Mouse (Mus musculus) B cell, adult 2 months (primary cell): ENCODE results near the gene Hoxc9.

Experiments
- DNase-seq, 2 experiments: peaks; one replicate each; pipeline ENCODE4 v3.0.0; 2022

Hoxc9 gene

GRCm38 (mm10) chr15:102956906-102957305, 19.3 kb upstream of the Hoxc9 start:
- DNase-seq, result no peak

GRCm38 (mm10) chr15:102959663-102960191, 16.5 kb upstream of the Hoxc9 start:
- DNase-seq, result no peak

GRCm38 (mm10) chr15:102961728-102962127, 14.5 kb upstream of the Hoxc9 start:
- DNase-seq, result no peak

GRCm38 (mm10) chr15:102962492-102962891, 13.7 kb upstream of the Hoxc9 start:
- no peak for DNase-seq

- no peak for DNase-seq
Measured at GRCm38 (mm10) chr15:102963259-102963658, 13.0 kb upstream of the Hoxc9 start.

GRCm38 (mm10) chr15:102963671-102964640, 12.3 kb upstream of the Hoxc9 start:
- no peak for DNase-seq

- no peak for DNase-seq
Measured at GRCm38 (mm10) chr15:102965003-102965891, 11.0 kb upstream of the Hoxc9 start.

- peak; percentile 87 to 88 for DNase-seq
Measured at GRCm38 (mm10) chr15:102965892-102966775, 10.1 kb upstream of the Hoxc9 start.

GRCm38 (mm10) chr15:102966776-102967311, 9.4 kb upstream of the Hoxc9 start, which contains the start of gene Hoxc10:
Hoxc10 (plus strand) TSS chr15:102966796.
- no peak for DNase-seq

- DNase-seq, result no peak
Measured at GRCm38 (mm10) chr15:102967312-102967510, 9.0 kb upstream of the Hoxc9 start, which contains the start of gene Hoxc5. Hoxc5 (plus strand) TSS chr15:102967443.

GRCm38 (mm10) chr15:102967511-102968397, 8.5 kb upstream of the Hoxc9 start:
- DNase-seq, result no peak

GRCm38 (mm10) chr15:102969296-102969695, 6.9 kb upstream of the Hoxc9 start:
- no peak for DNase-seq

- DNase-seq, result no peak
Measured at GRCm38 (mm10) chr15:102970740-102971139, 5.5 kb upstream of the Hoxc9 start.

- no peak for DNase-seq
Measured at GRCm38 (mm10) chr15:102972254-102972653, 4.0 kb upstream of the Hoxc9 start.

- DNase-seq, result no peak
Measured at GRCm38 (mm10) chr15:102972753-102973152, 3.5 kb upstream of the Hoxc9 start.

- DNase-seq, result no peak
Measured at GRCm38 (mm10) chr15:102975034-102975433, 1.2 kb upstream of the Hoxc9 start.

- DNase-seq, result no peak
Measured at GRCm38 (mm10) chr15:102975688-102976111, 539 bp upstream of the Hoxc9 start.

GRCm38 (mm10) chr15:102976631-102977422, 588 bp downstream of the Hoxc9 start:
- no peak for DNase-seq

- DNase-seq, result no peak
Measured at GRCm38 (mm10) chr15:102977423-102977974, 1.3 kb downstream of the Hoxc9 start.
